Mouse (Mus musculus) layer of hippocampus, postnatal 10 days (tissue): ENCODE data around the gene Dnm1. TPM values are rescaled to one million over a fixed set of nuclear protein-coding genes. Genes with fewer than 3 reads are reported as not detected.
A peak's percentile ranks its signal among the peaks of the same experiment; 100 is the strongest.
"Not testable (repeated sequence)": the region's sequence is repeated elsewhere in the genome, so short reads cannot be mapped to it uniquely, and the experiment has no call there.

Experiments used
- DNase-seq, 2 experiments: peaks; one replicate each; pipeline ENCODE4 v3.0.0; 2021; ENCODE audit warnings: low spot score in 2 of 2
- total RNA-seq, 2 experiments: library from RNA; stranded (reverse); gene quantifications; 2 replicates each; pipeline ENCODE4 v1.2.3; 2021

Gene Dnm1
- total RNA-seq, 2 experiments from 2014 or later = 715 to 725 TPM

DNA sequence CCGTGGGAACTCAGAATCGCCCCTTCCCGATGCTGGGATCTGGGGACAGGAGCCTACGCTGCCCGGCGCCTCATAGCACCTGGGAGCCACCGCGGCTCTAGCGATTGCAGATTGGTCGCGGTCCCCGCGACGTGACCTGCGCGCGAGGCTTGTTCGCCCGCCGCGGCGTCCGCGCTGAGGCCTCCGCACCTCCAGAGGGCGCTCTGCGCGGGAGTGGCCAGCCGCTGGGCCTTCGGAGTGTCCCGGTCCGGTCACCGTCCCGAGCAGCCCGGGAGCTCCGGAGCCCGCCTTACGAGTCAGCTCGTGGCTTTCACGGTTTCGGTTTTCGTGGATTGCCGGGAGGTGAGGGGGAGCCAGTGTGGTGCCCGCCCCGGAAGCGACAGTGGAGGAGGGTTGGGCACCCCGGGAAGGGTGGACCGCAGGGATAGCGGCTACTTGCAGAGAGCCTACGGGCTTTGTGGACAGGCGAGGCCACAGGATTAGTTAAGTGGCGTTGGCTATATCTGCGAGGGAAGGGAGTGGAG, 9.7 kb upstream of the Dnm1 start:
- peak; percentile 94 to 95 for DNase-seq

DNA sequence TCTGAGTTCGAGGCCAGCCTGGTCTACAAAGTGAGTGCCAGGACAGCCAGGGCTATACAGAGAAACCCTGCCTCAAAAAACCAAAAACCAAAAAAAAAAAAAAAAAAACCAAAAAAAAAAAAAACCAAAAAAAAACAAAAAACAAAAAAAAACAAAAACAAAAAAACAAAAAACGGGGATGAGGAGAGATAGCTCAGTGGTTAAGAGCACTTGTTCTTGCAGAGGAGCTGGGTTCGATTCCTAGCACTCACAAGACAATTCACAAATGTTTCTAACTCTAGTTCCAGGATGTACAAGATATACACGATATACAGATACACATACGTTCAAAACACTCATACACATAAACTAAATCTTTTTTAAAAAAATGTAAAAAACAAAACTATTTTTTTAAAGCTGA, 9.1 kb upstream of the Dnm1 start:
- DNase-seq = not testable (repeated sequence)

DNA sequence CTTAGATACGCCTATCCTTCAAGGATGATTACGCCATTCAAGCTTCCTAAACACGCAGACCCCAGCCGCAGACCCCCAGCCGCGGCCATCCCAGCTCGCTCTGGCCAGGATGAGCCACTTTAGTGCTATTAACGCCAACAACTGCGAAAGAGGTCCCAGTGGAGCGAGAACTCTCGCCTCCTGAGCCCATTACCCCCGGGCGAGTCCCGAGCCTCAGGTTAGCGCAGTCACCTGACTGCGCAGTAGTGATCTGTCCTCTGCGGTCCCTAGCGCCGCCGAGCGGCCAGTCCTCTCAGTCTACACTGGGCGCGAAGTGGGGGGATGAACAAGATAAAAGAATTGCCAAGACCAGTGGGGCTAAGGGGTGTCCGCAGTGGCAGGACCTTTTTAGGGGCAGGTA, 8.3 kb upstream of the Dnm1 start:
- peak; percentile 59 to 66 for DNase-seq

DNA sequence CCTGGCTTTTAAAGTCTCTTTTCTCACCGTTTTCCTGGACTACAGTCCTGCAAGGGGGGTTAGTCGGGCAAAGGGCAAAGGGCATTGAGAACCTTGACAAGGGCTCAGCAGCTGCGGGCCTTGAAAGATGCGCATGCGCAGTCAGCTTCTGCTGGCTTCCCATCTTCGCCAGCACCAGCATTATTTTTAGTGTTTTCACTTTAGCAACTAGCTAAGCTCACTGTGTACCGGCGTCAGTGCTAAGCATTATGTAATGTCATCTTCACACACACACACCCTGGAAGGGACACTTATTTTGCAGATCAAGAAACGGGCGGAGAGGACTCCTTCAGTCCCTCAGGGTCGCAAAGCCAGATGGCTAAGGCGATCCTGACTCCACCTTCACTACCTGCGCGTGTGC, 7.6 kb upstream of the Dnm1 start:
- DNase-seq = peak in 1 of 2 experiments; percentile 68

DNA sequence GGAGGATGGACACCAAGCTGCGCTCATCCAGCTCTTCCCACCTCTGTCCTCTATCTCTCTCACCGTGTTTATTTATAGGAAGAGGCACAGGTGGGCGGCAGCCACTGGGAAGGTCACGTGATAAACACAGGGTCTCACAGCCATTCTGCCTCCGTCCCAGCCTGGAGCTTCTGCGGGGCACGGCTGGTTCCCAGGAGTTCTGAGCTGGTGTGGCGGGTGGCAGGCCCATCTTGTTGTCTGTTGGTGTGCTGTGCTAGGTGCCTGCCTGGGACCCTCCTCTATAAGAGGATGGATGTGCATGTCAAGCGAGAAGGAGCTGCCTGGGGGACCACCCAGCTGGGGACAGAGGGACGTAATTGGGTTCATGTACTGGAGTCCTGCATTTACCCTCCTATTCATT, 5.2 kb upstream of the Dnm1 start:
- no peak for DNase-seq

DNA sequence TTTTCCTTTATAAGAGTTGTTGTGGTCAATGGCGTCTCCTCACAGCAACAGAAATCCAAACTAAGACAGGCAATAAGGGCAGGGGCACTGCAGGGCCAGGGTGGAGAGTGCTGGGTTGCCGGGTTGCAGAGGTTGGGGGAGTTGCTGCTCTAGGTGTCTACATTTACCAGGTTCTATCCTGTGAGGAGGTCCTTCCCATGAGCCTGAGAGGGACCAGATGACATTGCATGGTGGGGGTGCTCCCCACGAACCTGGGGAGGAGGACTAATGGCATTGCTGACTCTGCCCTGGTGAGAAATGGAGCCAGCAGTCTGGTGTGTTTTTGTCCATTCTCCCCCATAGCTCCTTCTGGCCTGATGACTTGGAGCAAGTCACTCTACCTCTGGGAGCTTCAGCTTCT, 4.6 kb upstream of the Dnm1 start:
- DNase-seq = no peak

DNA sequence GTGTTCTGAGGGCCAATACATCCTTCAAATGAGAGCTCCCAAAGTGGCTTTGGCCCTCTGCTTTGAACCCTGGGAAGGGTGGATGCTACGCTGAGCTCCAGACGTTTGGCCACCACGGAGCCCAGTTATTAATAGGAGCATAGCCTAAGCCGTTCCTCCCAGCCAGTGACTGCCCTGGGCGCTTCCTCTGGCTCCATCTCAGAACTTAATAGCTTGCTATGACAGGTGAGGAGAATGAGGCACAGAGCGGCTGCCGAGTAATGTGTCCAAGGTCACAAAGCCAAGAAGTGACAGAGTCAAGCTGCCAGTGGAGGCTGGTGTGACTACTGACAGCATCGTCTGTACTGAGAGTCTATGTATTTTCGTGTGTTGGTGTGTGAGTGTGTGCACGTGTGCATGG, 3.1 kb upstream of the Dnm1 start:
- no peak for DNase-seq

DNA sequence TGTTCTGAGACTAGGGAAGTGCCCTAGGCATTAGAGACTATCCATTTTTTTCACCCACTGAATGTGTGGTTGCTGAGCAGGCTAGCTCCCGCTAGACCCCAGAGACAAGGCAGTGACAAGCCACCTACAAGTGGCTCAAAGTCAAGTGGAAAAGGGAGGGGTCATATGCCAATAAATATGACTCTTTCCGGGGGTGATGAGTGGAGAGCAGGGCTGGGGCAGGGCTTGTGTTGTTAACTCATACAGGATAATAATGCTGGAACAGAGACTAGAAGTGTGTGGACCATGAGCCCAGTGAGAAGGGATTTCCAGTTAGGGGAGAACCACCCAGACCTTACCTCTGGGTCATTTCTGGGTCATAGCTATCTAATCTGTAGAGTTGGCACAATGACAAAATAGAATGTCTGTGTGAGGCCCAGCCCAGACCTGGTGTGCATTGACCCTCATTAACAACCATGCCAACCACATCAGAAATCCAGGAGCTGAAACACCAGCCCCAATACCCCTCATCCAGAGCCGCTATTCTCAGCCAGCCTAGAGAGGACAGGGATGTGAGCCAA, 1.3 kb upstream of the Dnm1 start:
- DNase-seq = no peak

DNA sequence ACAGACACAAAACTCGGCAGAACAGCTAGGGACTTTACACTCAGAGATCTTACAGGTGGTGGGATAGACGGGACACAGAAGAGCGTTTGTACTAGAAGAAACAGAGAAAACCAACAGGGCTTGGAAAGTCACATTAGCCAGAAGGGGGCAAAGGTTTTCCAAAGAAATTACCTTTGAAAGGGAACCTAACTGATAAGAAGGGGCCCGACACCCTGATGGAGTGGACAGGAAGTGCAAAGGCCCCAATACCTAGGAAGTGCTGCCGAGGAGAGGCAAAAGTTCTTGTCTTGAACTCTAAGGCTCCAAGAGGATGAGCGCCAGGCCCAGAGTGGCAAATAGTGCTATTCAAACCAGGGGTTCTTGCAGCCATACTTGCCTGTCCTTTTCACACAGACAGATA, 698 bp upstream of the Dnm1 start:
- DNase-seq = no peak

DNA sequence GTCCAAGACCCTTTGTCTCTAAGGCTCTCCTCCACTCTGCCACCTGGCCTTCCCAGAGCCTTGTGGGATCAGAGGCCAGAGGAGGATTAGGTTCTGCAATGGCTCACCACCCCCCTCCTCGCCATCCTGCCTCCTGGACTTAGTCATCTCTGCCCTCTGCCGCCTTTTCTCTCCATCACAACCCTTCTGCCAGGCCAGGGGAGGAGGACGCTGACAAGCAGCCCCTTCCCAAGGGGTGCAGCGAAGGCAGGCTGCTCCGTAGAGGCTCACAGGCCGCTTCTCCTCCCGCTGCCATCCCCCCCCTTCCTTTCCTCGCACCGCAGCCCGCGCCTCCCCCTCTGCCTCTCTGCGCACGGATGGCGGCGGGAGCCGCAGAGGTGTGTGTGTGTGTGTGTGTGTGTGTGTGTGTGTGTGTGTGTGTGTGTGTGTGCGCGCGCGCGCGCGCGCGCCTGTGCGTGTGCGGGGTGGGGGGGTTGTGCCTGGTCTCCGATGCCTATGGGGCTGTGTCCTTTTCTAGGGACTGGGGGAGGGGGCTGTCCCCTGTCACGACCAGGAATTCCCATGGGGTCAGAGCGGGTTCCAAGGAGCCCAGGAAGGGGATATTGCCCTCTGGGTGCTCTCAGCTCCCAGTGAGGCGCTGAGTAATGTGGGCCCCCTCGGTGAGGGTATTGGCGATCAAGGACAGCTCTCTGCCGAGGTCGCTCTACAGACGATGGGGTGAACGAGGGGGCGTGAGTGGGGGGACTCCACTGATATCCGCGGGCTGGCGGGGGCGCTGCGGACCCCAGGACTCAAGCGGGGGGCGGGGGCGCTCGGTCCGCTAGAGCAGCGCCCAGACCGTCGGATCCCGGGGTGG, 759 bp downstream of the Dnm1 start, which contains the start of gene Ciz1:
Gene Ciz1, plus strand, starts transcription at position 177 of the 856 bp plus-strand sequence.
- DNase-seq = peak; percentile 53 to 65

DNA sequence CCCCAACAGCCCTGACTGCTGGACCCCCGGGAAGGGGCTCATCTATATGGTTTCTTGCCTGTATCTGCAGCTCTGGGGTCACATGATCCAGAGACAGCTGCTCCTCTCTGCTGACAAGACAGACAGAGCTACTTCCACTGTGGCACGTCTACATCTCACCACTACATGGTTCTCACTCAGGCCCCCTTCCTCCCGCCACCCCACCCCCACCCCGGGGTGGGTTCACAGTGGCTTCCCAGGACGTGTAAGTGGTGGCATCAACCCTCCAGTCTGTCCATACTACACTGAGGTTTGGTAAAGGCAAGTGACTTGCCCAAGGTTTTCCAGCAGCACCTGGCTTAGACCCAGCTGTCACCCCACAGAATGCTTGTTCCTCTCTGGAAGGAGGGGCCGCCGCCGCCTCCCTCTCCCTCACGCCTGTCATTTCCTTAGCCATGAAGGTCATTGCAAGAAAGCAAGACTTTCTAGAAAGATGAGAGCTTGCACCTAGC, 1.6 kb downstream of the Dnm1 start:
- peak in 1 of 2 experiments; percentile 48 for DNase-seq

DNA sequence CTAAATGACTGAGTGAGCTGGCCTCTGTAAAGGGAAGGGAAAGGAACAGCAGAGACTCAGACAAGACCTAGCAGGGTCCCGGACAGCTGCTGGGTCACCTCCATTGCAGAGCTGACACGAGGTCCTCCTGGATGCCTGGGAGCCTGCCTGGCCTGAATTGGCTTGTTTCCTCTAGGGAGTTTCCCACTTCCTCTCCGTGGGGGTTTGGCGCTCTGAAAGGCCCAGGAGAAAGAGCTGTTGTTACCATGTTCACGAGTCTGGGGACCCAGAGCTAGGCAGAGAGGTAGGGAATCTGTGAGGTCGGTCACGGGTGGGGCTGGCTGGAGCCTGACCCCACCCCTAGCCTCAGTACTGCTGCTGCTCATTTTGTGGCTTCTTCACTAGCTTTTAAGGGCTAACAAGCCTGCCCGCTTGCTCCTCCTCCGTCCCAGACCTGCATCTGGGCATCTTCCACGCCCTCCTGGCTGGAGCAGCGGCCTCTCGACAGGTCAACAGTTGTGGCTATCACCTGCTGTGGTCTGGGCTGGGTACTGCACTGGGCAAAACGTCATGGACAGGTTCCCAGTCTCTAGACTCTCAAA, 2.6 kb downstream of the Dnm1 start:
- no peak for DNase-seq

DNA sequence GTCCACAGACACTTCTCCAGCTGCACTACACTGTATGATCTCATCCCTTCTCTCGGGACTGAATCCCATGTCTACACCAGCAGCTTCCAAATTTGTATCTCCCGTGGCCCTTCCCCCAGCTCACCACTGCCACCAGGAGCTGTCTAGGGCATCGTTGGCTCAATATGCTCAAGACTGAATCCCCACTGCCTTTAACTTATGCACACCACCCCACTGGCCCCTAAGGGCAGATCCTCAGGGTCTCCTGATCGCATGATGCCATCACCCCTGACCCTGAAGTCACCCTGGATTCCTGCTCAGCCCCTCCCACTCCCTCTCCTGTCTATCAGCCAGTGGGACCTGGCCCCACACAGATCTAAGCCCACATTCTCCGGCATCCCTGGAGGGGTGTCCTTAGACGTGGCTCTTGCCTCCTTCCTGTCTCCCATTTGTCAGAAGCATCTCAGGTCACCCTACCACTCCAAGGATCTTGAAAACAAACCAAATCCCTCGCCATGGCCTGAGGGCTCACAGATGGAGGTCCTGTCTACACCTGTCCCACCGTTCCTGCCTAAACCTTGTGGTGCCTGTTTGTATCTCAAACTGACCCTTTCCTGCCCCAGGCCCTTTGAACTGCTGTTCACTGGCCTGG, 3.4 kb downstream of the Dnm1 start:
- DNase-seq = no peak

DNA sequence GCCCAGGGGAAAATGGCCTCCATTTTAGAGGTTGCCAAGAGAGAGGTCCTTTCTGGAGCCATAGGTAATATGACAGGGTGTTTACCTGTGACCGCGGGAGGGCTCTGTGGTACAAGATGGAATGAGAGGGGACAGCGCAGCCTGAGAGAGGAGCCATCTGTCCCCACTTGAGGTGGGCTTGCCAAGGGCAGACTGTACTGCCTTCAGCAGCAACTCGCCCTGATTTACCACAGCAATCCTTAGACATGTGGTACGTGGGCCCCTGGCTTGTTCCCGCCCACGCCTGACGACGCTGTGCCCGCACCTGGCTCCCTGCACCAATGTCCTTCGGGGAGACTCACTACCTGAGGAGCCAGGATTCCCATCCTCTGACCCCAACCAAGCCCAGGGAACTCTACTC, 4.8 kb downstream of the Dnm1 start:
- DNase-seq = no peak

DNA sequence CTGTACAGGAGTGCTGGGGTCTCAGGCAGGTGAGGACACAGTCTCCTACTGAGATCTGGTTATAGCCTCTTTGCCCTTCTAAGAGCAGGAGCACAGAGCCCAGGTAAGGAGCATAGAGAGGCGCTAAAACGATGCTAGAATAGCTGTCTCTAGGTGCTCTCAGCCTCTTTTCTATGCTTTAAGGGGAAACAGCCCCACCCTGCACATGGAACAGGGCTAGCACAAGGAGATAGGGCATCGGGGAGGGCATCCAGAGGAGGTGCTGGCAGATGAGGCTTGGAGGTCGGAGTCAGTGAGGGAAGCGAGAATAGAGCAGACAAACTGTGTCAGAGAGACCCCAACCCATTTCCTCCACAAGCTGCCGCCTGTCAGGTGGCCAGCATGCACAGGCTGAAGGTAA, 6.1 kb downstream of the Dnm1 start:
- DNase-seq = no peak

DNA sequence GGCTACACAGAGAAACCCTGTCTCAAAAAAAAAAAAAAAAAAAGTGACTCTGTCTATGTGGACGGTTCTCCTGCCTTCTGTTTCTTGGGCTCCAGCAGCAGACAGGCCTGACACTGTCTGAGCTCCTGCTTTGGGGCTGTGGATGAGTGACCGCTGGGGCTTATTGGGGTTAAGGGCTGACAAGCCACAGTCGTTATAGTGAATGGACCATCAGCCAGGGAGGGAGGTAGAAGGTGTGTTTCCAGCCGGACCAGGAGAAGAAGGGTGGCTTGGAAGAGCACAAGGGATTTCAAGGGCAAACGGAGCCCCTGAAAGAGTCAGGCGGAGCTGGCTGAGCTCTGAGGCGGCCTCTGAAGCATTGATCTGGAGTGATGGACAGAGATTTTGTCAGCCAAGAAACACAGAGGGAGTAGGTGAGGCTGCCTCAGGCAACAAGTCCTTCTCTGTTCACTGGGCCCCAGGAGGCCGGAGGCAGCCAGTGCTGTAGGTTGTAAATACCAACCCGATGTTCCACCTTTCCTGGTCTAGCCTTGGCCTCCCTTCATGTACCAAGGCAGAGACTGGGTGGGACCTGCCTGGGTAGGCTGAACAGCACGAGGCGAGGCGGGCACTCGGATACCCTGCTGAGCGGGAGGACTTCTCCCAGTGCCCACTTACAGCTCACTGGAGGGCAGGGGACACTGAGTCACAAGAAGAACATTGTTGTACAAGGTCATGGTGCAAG, 8.4 kb downstream of the Dnm1 start:
- no peak for DNase-seq

DNA sequence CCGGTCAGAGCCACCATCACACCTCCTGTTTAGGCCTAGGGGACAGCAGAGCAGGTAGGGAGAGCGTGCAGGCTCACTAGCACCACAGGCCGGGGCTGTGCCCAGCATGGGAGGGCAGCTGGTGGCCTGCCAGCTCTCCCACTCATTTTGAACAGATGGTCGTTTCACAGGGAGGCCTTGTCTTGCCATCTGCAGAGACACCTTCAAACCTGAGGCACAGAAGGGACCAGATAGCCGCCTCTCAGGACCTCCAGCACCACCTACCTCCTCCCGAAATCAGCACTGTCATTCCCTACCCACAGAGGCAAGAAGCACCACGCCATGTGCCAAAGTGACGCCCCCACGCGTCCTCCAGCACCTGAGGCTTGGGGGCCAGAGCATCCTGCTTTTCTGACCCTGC, 9.1 kb downstream of the Dnm1 start:
- DNase-seq = no peak

DNA sequence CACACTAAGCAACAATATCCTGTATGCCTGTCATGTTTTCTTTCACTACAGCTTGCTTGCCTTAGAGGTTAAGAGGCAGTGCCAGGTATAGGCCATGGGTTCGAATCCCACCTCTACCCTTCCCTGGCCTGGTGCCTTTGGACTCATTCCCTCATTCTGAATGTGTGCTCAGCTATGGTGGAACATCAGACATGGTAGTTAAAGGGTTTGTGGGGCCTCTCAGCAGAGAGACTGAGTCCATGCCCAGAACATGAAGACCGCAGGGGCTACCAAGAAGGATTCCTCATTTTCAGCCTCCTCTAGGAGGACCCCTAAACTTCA, 9.8 kb downstream of the Dnm1 start:
- no peak for DNase-seq

DNA sequence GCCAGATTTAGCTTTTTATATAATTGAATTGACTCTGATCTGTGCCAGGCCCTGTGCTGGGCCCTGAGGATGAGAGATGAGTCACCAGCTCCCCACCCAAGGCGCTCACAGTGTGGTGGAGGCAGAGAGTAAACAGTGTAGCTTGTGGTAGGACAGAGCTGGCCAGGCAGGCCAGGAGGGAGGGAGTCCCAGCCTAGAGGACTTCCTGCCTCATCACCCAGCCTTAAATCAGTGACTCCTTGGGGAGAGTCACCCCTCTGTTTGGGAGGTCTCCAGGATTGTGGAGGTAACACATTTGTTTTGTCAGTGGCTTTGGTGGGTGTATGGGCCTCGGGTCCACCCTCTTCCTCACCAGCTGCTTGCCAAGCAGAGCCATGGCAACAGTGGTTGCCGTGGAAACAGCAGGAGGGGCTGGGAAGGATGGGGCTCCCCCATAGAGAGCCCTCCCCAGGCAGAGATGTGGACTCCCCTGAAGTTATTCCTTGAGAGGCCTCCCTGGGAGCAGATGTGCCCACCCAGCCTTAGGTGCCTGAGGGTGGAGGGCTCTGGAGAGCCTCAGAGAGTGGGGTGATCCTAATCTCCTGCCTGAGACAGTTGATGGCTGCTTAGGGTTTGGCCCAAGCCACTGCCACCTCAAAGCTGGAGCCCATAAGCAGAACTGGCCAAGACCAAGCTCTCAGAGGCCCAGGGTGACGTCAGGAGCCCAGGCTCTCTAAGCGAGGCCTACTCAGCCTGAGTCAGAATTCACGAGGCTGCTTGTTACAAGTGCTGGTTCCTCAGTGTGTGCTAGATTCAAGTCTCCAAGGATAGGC, 10.4 kb downstream of the Dnm1 start:
- peak; percentile 38 to 45 for DNase-seq

DNA sequence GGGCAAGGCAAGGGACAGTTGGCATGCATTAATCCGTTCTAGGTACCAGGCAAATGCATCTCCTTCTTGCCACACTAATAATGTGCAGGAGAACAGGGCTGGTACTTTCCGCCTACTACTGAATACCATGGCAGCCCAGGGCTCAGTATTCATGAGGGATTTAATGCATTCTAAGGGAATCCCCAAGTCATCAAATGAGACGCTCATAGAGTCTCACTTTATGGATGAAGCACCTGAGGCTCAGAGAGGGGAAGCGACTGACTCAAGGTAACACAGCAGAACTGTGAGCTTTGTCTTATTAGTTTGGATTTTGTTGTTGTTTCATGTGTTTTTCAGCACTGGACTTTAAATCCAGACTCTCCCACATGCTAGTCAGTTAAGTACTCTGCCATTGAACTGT, 11.1 kb downstream of the Dnm1 start:
- no peak for DNase-seq

DNA sequence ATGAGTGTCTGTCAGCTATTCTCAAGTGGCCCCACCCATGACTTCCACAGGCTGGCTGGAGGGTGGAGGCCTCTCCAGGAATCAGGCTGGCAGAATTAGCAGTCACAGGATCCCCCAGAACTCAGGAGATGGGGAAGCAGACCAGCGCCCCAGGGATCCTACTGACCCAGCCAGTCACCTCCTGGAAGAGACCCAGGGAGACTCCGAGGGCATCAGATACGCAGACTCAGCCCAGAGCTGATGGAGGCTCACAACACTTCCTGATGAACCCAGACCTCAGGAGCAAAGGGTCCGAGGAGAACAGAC, 11.6 kb downstream of the Dnm1 start:
- no peak for DNase-seq
